ENCODE assay signal across 16 mouse cellular contexts in the genomic region with DNA sequence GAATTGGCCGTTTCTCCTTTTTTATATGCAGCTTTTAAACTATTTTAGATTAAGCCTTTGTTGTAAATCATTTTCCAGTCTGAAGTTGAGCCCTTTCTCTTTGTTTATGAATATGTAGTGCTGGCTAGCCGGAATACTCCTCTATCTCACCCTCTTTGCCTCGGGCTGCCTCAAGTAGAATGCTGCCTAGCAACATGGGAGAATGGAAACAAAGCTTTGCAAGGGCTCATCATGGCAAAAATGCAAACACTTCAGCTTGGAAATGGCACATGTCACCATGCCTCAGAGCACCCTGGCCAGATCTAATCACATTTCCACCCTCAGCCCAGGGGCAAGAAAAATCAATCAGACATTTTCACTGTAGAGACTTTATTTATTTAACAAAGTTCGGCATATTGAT.
DNase-seq lines count a peak whose midpoint lies in the region; ATAC-seq and TF ChIP-seq lines count a peak whose summit lies in the region.
"Had no signal": no experiment of that assay in that cellular context is flagged by ENCODE, and none has a peak within 500 bp of the region (broad histone marks: within the 10 kb centered on the region; RNA-seq: fewer than 3 reads in every experiment).

No protein-coding gene starts in this region.

- WGBS in lung, adult 2 months: 53% methylated on average over 4 of the region's 4 CpGs
- WGBS in embryonic facial prominence, embryonic 14.5 days: 57% methylated on average over 4 of the region's 4 CpGs
- 53% methylated on average over 4 of the region's 4 CpGs for WGBS in midbrain, embryonic 10.5 days

- no peak for ATAC-seq in embryonic facial prominence, embryonic 14.5 days (ENCODE audit: low read depth)
- no peak for ATAC-seq in cerebellum, adult (ENCODE audit: insufficient number of reproducible peaks, low FRiP score, low TSS enrichment)
- ATAC-seq in megakaryocyte-erythroid progenitor cell, adult 5-6 weeks (replicated peaks; ENCODE audit: low FRiP score, low TSS enrichment, poor library complexity, severe bottlenecking): no peak
- ATAC-seq: lung, postnatal 0 days had no signal

- no peak overlapping the region for H3K27ac ChIP-seq in embryonic facial prominence, embryonic 14.5 days (replicated peaks; ENCODE audit: low read depth, low read length)
- no peak overlapping the region for H3K27ac ChIP-seq in midbrain, embryonic 10.5 days (replicated peaks)
- H3K27ac ChIP-seq: embryonic facial prominence, embryonic 12.5 days; heart, embryonic 13.5 days; limb, embryonic 15.5 days had no signal

- no peak overlapping the region for H3K4me3 ChIP-seq in lung, adult 2 months (replicated peaks; ENCODE audit: extremely low read depth, low read depth, low read length)
- H3K4me3 ChIP-seq in embryonic facial prominence, embryonic 14.5 days (ENCODE audit: low read depth, low read length): no peak overlapping the region
- H3K4me3 ChIP-seq in midbrain, embryonic 10.5 days: no peak overlapping the region
- H3K4me3 ChIP-seq: embryonic facial prominence, embryonic 12.5 days; heart, embryonic 13.5 days; limb, embryonic 15.5 days had no signal

- no peaks in the 10 kb centered on the region for H3K36me3 ChIP-seq in embryonic facial prominence, embryonic 14.5 days (ENCODE audit: control insufficient read depth, insufficient read depth, low read length)
- H3K36me3 ChIP-seq in midbrain, embryonic 10.5 days: no peaks in the 10 kb centered on the region
- H3K36me3 ChIP-seq: embryonic facial prominence, embryonic 12.5 days; heart, embryonic 13.5 days; limb, embryonic 15.5 days had no signal

- DNase-seq in lung, postnatal 25 days (ENCODE audit: low spot score): peak; percentile 3
- DNase-seq in lung, adult 2 months: no peak
- peak; percentile 9 for DNase-seq in embryonic facial prominence, embryonic 14.5 days (ENCODE audit: low spot score)
- DNase-seq in midbrain, embryonic 10.5 days (ENCODE audit: low spot score): peak; percentile 12
- DNase-seq in spleen, adult 18-20 months: no peak
- DNase-seq: cerebellum, adult 18-20 months; gastrocnemius, postnatal 14 days; kidney, adult 8-10 months; kidney, postnatal 4 days; thymus, adult 18-20 months had no signal

- no peak for TF ChIP-seq CTCF in lung, adult 2 months (IDR thresholded peaks at IDR 0.05; ENCODE audit: insufficient read depth, low read length)

- H3K9ac ChIP-seq in embryonic facial prominence, embryonic 14.5 days (ENCODE audit: low read depth, low read length): no peak overlapping the region
- H3K9ac ChIP-seq: embryonic facial prominence, embryonic 12.5 days; heart, embryonic 13.5 days; limb, embryonic 15.5 days had no signal

- H3K4me2 ChIP-seq in embryonic facial prominence, embryonic 14.5 days (ENCODE audit: low read depth, low read length): no peak overlapping the region
- H3K4me2 ChIP-seq: embryonic facial prominence, embryonic 12.5 days; heart, embryonic 13.5 days; limb, embryonic 15.5 days had no signal

- no peaks in the 10 kb centered on the region for H3K4me1 ChIP-seq in lung, adult 2 months (ENCODE audit: control insufficient read depth, insufficient read depth, low read length)
- no peaks in the 10 kb centered on the region for H3K4me1 ChIP-seq in embryonic facial prominence, embryonic 14.5 days (ENCODE audit: control insufficient read depth, insufficient read depth, low read length)
- H3K4me1 ChIP-seq in midbrain, embryonic 10.5 days: peaks cover 9% of the 10 kb centered on the region; the same call in 1 of the 2 replicates
- H3K4me1 ChIP-seq: embryonic facial prominence, embryonic 12.5 days; heart, embryonic 13.5 days; limb, embryonic 15.5 days had no signal

- no peaks in the 10 kb centered on the region for H3K9me3 ChIP-seq in embryonic facial prominence, embryonic 14.5 days (ENCODE audit: control insufficient read depth, low read length)
- H3K9me3 ChIP-seq in midbrain, embryonic 10.5 days (replicated peaks): no peaks in the 10 kb centered on the region
- H3K9me3 ChIP-seq: embryonic facial prominence, embryonic 12.5 days; heart, embryonic 13.5 days; limb, embryonic 15.5 days had no signal

- no peak for TF ChIP-seq POLR2A in lung, adult 2 months (IDR thresholded peaks at IDR 0.05; ENCODE audit: borderline replicate concordance, extremely low read depth, low read depth, low read length)

- H3K27me3 ChIP-seq in embryonic facial prominence, embryonic 14.5 days (replicated peaks; ENCODE audit: control insufficient read depth, insufficient read depth, low read length): no peaks in the 10 kb centered on the region
- peaks cover 21% of the 10 kb centered on the region for H3K27me3 ChIP-seq in midbrain, embryonic 10.5 days (ENCODE audit: low read depth, poor library complexity, severe bottlenecking)
- H3K27me3 ChIP-seq: embryonic facial prominence, embryonic 12.5 days; heart, embryonic 13.5 days; limb, embryonic 15.5 days had no signal

Comparison
In these comparisons a context has a peak if more than half of its experiments do, and no peak if none do; other contexts are left out.
1. DNase-seq: peak in lung, postnatal 25 days (single experiment), embryonic facial prominence, embryonic 14.5 days (single experiment) and midbrain, embryonic 10.5 days (single experiment); none in lung, adult 2 months (single experiment) and spleen, adult 18-20 months (0 of 2).